Mouse (Mus musculus) left cerebral cortex, postnatal 10 days (tissue): Measurements from ENCODE around the gene Armcx5. TPM values are rescaled to one million over a fixed set of nuclear protein-coding genes. Genes with fewer than 3 reads are reported as not detected.

ENCODE experiments used
- microRNA-seq: library from miRNA; unstranded; fragments of <30 nt; microRNA quantifications from one replicate; pipeline ENCODE4 v1.2.0, GENCODE M21; 2022
- total RNA-seq, 2 experiments: library from RNA; stranded (reverse); gene quantifications; 2 replicates each; pipeline ENCODE4 v1.2.3; 2021

Gene Armcx5
- total RNA-seq, 2 experiments from 2014 or later = 31.5 to 33.7 TPM

Small RNAs within 50 kb of the gene (microRNA-seq; reads per million reads assigned to microRNA genes)
- gene Mir1970 (not detected), gene Mir7646 (not detected)

Other genes starting within 250 kb of the Armcx5 start
- not detected for gene AV320801, start 248.1 kb upstream of the Armcx5 start, total RNA-seq
- gene Nxf7, start 144.0 kb upstream of the Armcx5 start, total RNA-seq = under 1 TPM in 1 of 2 experiments, not detected in 1; 0.60 TPM
- gene Prame, start 115.0 kb upstream of the Armcx5 start, total RNA-seq = under 1 TPM in 1 of 2 experiments, not detected in 1; 0.32 TPM
- not detected for gene Tcp11x2, start 48.9 kb upstream of the Armcx5 start, total RNA-seq
- gene Tmsb15a, start 17.5 kb upstream of the Armcx5 start, total RNA-seq = not detected
- 100 to 1,000 TPM; 352 to 384 TPM for gene Gprasp1, start within 50 bp of the Armcx5 start, total RNA-seq
- gene Bhlhb9, start 54.9 kb downstream of the Armcx5 start, total RNA-seq = 10 to 100 TPM; 79.2 to 81.4 TPM
- 100 to 1,000 TPM; 175 to 191 TPM for gene Gprasp2, start 96.3 kb downstream of the Armcx5 start, total RNA-seq